Mouse (Mus musculus): ENCODE measurements at regions not wholly inside any gene's neighbourhood (a gene's known extent, or its start where the extent isn't known, plus 50 kb on each side); places are given as distances from the start of the nearest gene placed in this dataset.

DNA sequence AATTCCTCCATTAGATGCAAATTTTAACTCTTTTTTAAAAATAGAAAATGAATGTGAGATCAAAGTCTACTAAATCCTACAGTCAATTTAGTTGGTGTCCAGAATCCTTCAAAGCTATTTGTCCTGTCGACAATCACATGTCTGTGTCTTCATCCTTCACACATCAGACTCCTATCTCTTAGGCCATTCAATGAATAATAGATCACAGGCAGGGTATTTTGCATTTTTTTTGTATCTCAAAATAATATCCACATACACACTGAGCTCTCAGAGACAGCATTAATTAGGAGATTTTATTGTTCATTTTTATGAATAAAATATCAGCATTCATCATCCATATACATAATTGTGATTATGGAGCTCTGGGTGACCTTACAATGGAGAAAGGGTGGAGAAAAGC is 427.2 kb downstream of the Hao1 start:
- H3K27me3 ChIP-seq (ENCODE audit: control insufficient read depth, insufficient read depth, low read length) = no peaks in the 10 kb centered on the region
- no peak overlapping the region for H3K4me3 ChIP-seq
- intact Hi-C loops (cut with DNase I) = no loop called here
- no peaks in the 10 kb centered on the region for H3K4me1 ChIP-seq (ENCODE audit: control insufficient read depth, insufficient read depth, low read length)
- WGBS = 61% methylated on average over 1 of the region's 1 CpGs
- DNase-seq = no peak
- no peak overlapping the region for H3K27ac ChIP-seq
- TF ChIP-seq EP300 (IDR thresholded peaks at IDR 0.05; ENCODE audit: insufficient read depth, low read depth, low read length) = no peak
- no peak for TF ChIP-seq POLR2A (IDR thresholded peaks at IDR 0.05; ENCODE audit: insufficient read depth, low read depth, low read length)
- no peak for TF ChIP-seq CTCF (IDR thresholded peaks at IDR 0.05)
- no peaks in the 10 kb centered on the region for H3K36me3 ChIP-seq (ENCODE audit: control insufficient read depth, insufficient read depth, low read length)
- H3K9ac ChIP-seq (ENCODE audit: low read depth, low read length) = no peak overlapping the region
- H3K79me2 ChIP-seq (replicated peaks; ENCODE audit: control insufficient read depth, insufficient read depth, low read length) = no peaks in the 10 kb centered on the region

DNA sequence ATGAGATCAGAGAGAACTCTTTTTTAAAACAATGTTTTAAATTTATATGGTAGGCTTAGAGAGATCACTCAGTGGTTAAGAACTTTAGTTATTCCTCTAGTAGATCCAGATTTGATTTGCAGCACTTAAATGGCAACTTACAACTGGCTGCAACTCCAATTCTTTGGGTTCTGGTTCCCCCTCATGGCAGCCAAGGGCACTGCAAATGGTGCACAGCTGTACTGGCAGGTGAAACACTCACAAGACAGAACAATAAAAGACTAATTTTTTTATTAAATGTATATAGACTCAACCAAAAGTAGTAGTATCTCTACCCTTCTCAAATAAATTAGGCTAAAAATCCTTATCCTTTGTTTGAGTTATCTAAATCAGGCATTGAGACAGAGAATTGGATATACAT is 446.9 kb downstream of the Hao1 start:
- intact Hi-C loops (cut with DNase I) = no loop called here
- H3K27me3 ChIP-seq (ENCODE audit: control insufficient read depth, insufficient read depth, low read length) = no peaks in the 10 kb centered on the region
- H3K9ac ChIP-seq (ENCODE audit: low read depth, low read length) = no peak overlapping the region
- H3K36me3 ChIP-seq (ENCODE audit: control insufficient read depth, insufficient read depth, low read length) = no peaks in the 10 kb centered on the region
- H3K27ac ChIP-seq = no peak overlapping the region
- no peaks in the 10 kb centered on the region for H3K4me1 ChIP-seq (ENCODE audit: control insufficient read depth, insufficient read depth, low read length)
- H3K4me3 ChIP-seq = no peak overlapping the region
- no peak for TF ChIP-seq EP300 (IDR thresholded peaks at IDR 0.05; ENCODE audit: insufficient read depth, low read depth, low read length)
- peak; percentile 28; the same call in 1 of the 2 replicates for TF ChIP-seq CTCF (IDR thresholded peaks at IDR 0.05)
- DNase-seq = no peak
- H3K79me2 ChIP-seq (replicated peaks; ENCODE audit: control insufficient read depth, insufficient read depth, low read length) = no peaks in the 10 kb centered on the region

DNA sequence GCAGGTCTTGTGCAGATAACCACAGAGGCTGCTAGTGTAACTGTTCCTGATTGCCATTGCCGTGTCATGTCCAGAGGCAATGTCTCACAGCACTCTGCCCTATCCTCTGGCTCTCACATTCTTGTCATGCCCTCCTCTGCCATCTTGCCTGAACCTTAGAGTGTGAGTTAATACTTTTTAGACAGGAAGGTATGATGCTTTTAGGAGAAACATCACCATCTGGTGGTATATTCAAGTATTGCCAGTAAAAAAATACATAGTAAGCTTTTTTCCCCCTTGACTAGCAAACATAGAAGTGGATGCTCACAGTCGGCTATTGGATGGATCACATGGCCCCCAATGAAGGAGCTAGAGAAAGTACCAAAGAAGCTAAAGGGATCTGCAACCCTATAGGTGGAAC is 465.8 kb downstream of the Hao1 start:
- TF ChIP-seq CTCF (IDR thresholded peaks at IDR 0.05) (peak; percentile 48), POLR2A (IDR thresholded peaks at IDR 0.05; ENCODE audit: insufficient read depth, low read depth, low read length) (no peak), EP300 (IDR thresholded peaks at IDR 0.05; ENCODE audit: insufficient read depth, low read depth, low read length) (no peak)

DNA sequence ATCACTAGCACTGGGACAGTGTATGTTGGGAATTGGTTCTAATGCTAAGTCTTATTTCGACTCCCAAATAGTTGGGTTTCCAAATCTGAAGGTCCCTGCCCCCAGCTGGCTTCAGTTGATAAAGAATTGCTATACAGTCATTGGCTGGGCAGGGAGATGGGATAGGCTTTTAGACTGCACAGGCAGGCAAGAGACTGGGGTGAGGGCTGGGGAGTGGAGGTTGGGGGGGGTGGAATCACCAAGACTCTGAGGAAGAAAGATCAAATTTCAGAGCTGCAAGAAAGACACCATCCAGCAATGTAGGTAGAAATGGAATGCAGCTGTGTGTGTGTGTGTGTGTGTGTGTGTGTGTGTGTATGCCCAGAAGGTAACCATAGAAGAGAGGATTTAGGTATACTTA is 474.0 kb downstream of the Hao1 start:
- H3K27me3 ChIP-seq (ENCODE audit: control insufficient read depth, insufficient read depth, low read length) = no peaks in the 10 kb centered on the region
- H3K4me3 ChIP-seq = no peak overlapping the region
- H3K36me3 ChIP-seq (ENCODE audit: control insufficient read depth, insufficient read depth, low read length) = no peaks in the 10 kb centered on the region
- H3K4me1 ChIP-seq (ENCODE audit: control insufficient read depth, insufficient read depth, low read length) = no peaks in the 10 kb centered on the region
- intact Hi-C loops (cut with DNase I) = no loop called here
- no peak overlapping the region for H3K9ac ChIP-seq (ENCODE audit: low read depth, low read length)
- DNase-seq = no peak
- H3K27ac ChIP-seq = no peak overlapping the region
- TF ChIP-seq CTCF (IDR thresholded peaks at IDR 0.05) = no peak
- no peak for TF ChIP-seq POLR2A (IDR thresholded peaks at IDR 0.05; ENCODE audit: insufficient read depth, low read depth, low read length)
- no peak for TF ChIP-seq EP300 (IDR thresholded peaks at IDR 0.05; ENCODE audit: insufficient read depth, low read depth, low read length)
- 68% methylated on average over 1 of the region's 1 CpGs for WGBS
- H3K79me2 ChIP-seq (replicated peaks; ENCODE audit: control insufficient read depth, insufficient read depth, low read length) = no peaks in the 10 kb centered on the region

More for the DNA sequence above, 465.8 kb downstream of the Hao1 start:
- Histone ChIP-seq H3K79me2 (replicated peaks; ENCODE audit: control insufficient read depth, insufficient read depth, low read length) (no peaks in the 10 kb centered on the region), H3K27me3 (ENCODE audit: control insufficient read depth, insufficient read depth, low read length) (no peaks in the 10 kb centered on the region), H3K36me3 (ENCODE audit: control insufficient read depth, insufficient read depth, low read length) (no peaks in the 10 kb centered on the region), H3K27ac (no peak overlapping the region), H3K4me3 (no peak overlapping the region), H3K4me1 (ENCODE audit: control insufficient read depth, insufficient read depth, low read length) (no peaks in the 10 kb centered on the region), H3K9ac (ENCODE audit: low read depth, low read length) (no peak overlapping the region)
- intact Hi-C loops (cut with DNase I) = no loop called here
- DNase-seq = no peak
- 67% methylated on average over 2 of the region's 2 CpGs for WGBS

DNA sequence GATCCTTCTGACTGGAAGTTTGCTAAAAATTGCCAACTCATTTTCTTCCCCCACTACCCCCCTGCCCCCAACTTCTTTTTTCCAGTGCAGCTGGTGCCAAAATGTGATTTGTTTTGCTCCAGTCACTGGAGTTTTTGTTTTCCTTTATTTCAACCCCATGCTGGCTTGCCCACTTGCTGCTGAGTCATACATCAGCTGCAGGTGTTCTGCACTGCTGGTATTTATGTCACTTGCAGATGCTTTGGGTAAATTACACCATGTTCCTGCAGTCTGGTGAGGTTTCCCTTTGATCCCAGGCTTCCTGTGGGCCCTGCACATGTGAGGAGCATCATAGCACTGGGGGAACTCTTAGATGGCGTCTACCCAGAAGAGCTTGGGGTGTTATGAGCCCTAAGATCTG is 476.2 kb downstream of the Hao1 start:
- TF ChIP-seq EP300 (IDR thresholded peaks at IDR 0.05; ENCODE audit: insufficient read depth, low read depth, low read length) (no peak), CTCF (IDR thresholded peaks at IDR 0.05) (no peak), POLR2A (IDR thresholded peaks at IDR 0.05; ENCODE audit: insufficient read depth, low read depth, low read length) (no peak)
- intact Hi-C loops (cut with DNase I) = no loop called here
- no peak overlapping the region for H3K4me3 ChIP-seq
- no peak overlapping the region for H3K9ac ChIP-seq (ENCODE audit: low read depth, low read length)
- H3K27ac ChIP-seq = no peak overlapping the region
- no peaks in the 10 kb centered on the region for H3K36me3 ChIP-seq (ENCODE audit: control insufficient read depth, insufficient read depth, low read length)
- 64% methylated on average over 1 of the region's 1 CpGs for WGBS
- no peaks in the 10 kb centered on the region for H3K27me3 ChIP-seq (ENCODE audit: control insufficient read depth, insufficient read depth, low read length)
- no peaks in the 10 kb centered on the region for H3K79me2 ChIP-seq (replicated peaks; ENCODE audit: control insufficient read depth, insufficient read depth, low read length)
- no peak for DNase-seq
- no peaks in the 10 kb centered on the region for H3K4me1 ChIP-seq (ENCODE audit: control insufficient read depth, insufficient read depth, low read length)

DNA sequence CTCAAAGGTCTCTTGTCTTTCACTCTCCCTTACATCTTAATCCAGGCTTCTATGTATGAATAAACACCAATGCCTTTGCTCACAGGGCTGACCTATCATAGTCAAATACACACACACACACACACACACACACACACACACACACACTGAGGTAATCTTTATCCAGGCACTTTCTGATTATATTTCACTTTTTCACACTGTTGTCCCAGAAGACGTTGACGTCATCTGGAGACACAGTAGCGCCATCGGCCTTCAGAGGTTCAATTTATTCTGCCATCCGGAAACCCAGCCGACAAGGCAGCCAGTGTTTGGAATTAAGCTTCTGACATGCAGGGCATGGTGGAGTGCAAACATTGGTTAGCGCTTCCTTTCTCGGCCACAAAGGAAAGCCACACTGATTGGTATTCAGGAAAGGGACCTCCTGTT is 486.2 kb downstream of the Hao1 start:
- Histone ChIP-seq H3K4me1 (ENCODE audit: control insufficient read depth, insufficient read depth, low read length) (no peaks in the 10 kb centered on the region), H3K4me3 (no peak overlapping the region), H3K9ac (ENCODE audit: low read depth, low read length) (no peak overlapping the region), H3K36me3 (ENCODE audit: control insufficient read depth, insufficient read depth, low read length) (no peaks in the 10 kb centered on the region), H3K27ac (no peak overlapping the region), H3K27me3 (ENCODE audit: control insufficient read depth, insufficient read depth, low read length) (no peaks in the 10 kb centered on the region), H3K79me2 (replicated peaks; ENCODE audit: control insufficient read depth, insufficient read depth, low read length) (no peaks in the 10 kb centered on the region)
- intact Hi-C loops (cut with DNase I) = no loop called here
- TF ChIP-seq EP300 (IDR thresholded peaks at IDR 0.05; ENCODE audit: insufficient read depth, low read depth, low read length) (no peak), POLR2A (IDR thresholded peaks at IDR 0.05; ENCODE audit: insufficient read depth, low read depth, low read length) (no peak), CTCF (IDR thresholded peaks at IDR 0.05) (no peak)
- 52% methylated on average over 8 of the region's 8 CpGs for WGBS
- no peak for DNase-seq

Measured in heart, adult 2 months (tissue).